Mouse (Mus musculus) liver, postnatal 0 days (tissue): ENCODE data around the gene Fam83c.

Source experiments
- CTCF ChIP-seq: sonication (generic); IDR thresholded peaks from 2 replicates; pipeline ENCODE4 v1.5.1; 2016; ENCODE audit warnings: antibody characterized with exemption, low read depth
- EP300 ChIP-seq: IDR thresholded peaks from 2 replicates; pipeline ENCODE4 v1.6.1; 2016; ENCODE audit warnings: antibody characterized with exemption, low read depth, mild to moderate bottlenecking

- peak; percentile 57 for TF ChIP-seq CTCF
- no peak for TF ChIP-seq EP300
Observed at GRCm38 (mm10) chr2:155802761-155803160, 31.9 kb downstream of the Fam83c start.
